Mouse (Mus musculus): ENCODE data around the gene Zdhhc14.

DNA sequence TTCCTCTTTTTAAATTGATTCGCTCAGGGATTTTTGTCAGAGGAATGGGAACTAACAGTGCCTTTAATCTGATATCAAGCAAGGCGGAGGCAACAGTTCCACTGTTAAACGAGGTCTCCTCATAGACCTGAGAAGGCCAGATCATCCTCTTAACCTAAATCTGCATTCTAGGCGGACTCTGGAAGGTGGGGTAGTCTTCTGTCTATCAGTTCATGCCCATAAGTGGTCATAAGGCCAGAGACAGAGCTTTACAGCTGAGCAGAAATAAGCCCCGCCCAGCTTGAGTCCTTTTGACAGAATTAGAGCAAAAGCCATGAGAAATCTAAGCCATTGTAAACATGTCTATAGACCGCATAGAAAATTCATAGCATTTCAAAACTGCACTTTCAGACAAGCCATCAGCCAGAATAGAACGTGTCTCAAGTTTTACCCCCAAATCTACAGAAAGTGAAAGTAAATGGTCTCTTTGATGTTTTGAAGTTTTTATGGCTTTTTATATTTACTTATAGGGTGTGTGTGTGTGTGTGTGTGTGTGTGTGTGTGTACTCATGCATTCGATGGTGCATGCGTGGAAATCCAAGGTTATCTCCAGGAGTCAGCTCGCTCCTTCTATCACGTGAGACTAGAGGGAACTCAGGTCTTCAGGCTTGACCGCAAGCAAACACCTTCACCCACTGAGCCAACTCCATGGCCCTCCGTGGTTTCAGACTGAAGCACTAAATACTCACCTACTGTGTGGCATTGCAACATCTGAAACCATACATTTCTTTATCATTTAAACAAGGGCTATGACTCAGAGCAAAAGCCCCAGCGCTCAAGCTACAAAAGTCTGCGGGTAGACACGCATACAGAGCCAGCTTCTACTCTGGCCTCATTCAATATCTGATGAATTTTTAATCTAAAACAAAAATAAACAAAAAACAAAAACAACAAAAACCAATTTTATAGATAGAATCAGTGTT is 255.5 kb downstream of the Zdhhc14 start:
- TF ChIP-seq CTCF (IDR thresholded peaks at IDR 0.05; ENCODE audit: low read depth): no peak
- TF ChIP-seq EP300 (optimal IDR thresholded peaks at IDR 0.05): no peak
